Mouse (Mus musculus) heart, embryonic 15.5 days (tissue): ENCODE measurements at regions not wholly inside any gene's neighbourhood (a gene's known extent, or its start where the extent isn't known, plus 50 kb on each side); places are given as distances from the start of the nearest gene placed in this dataset.

ENCODE experiments used
- ATAC-seq: fragments of 200-750 bp; cut with Nextera tagmentation; replicated peaks from 2 replicates; pipeline ENCODE4 v1.8.0; 2017; ENCODE audit warnings: low read depth, moderate TSS enrichment; ENCODE audit not compliant: insufficient number of reproducible peaks, insufficient read depth, low FRiP score
- H3K27ac ChIP-seq: fragments of 300-500 bp; sonication (generic); 2 replicates; pipeline ENCODE4 v1.5.1; 2015; ENCODE audit warnings: mild to moderate bottlenecking, inconsistent platforms
- H3K27me3 ChIP-seq: fragments of 300-500 bp; sonication (generic); 2 replicates; pipeline ENCODE4 v1.6.1; 2015; ENCODE audit warnings: inconsistent platforms
- H3K36me3 ChIP-seq: fragments of 300-500 bp; sonication (generic); 2 replicates; pipeline ENCODE4 v1.6.1; 2015; ENCODE audit warnings: mild to moderate bottlenecking, inconsistent platforms
- H3K4me1 ChIP-seq: fragments of 300-500 bp; sonication (generic); replicated peaks from 2 replicates; pipeline ENCODE4 v1.6.1; 2015; ENCODE audit warnings: inconsistent platforms
- H3K4me2 ChIP-seq: fragments of 300-500 bp; sonication (generic); 2 replicates; pipeline ENCODE4 v1.6.1; 2015; ENCODE audit warnings: inconsistent platforms, mild to moderate bottlenecking, moderate library complexity
- H3K4me3 ChIP-seq: fragments of 300-500 bp; sonication (generic); 2 replicates; pipeline ENCODE4 v1.5.1; 2015; ENCODE audit warnings: mild to moderate bottlenecking, inconsistent platforms
- H3K9ac ChIP-seq: fragments of 300-500 bp; sonication (generic); 2 replicates; pipeline ENCODE4 v1.6.1; 2015; ENCODE audit warnings: mild to moderate bottlenecking, inconsistent platforms
- H3K9me3 ChIP-seq: fragments of 300-500 bp; sonication (generic); replicated peaks from 2 replicates; pipeline ENCODE4 v1.6.1; 2016; ENCODE audit warnings: inconsistent platforms
- WGBS: fragments of 180-500 bp; shearing (Covaris S2); methylation state at CpG from one replicate; pipeline ENCODE4 v1.1.7; 2015; ENCODE audit warnings: mixed read lengths; 5-methylcytosine and 5-hydroxymethylcytosine counted together

DNA sequence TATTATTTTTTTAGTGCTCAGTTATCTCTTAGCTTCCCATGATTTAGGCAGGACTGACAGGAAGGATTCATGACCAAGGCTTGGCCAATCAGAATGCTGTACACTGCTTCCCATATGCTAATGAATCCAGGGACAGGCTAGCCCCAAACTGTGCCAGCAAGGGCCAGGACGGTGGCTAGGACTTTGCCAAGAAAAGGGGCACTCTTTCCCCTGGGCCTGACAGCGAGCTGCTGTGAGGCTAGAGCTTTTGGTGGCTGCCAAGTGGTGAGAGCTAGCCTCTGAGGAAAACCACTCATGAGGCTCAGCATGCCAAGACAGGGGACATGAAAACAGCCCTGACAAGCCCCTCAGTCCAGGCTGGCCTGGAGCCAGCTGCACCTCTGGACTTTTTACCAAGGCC is 69.0 kb upstream of the Unc5a start:
- no peaks in the 10 kb centered on the region for H3K4me1 ChIP-seq
- no peaks in the 10 kb centered on the region for H3K9me3 ChIP-seq
- ATAC-seq, result no peak
- H3K9ac ChIP-seq, result no peak overlapping the region
- WGBS, result 24% methylated on average over 2 of the region's 2 CpGs
- no peak overlapping the region for H3K27ac ChIP-seq
- peaks cover 36% of the 10 kb centered on the region for H3K27me3 ChIP-seq
- no peak overlapping the region for H3K4me3 ChIP-seq
- no peak overlapping the region for H3K4me2 ChIP-seq
- H3K36me3 ChIP-seq, result no peaks in the 10 kb centered on the region

DNA sequence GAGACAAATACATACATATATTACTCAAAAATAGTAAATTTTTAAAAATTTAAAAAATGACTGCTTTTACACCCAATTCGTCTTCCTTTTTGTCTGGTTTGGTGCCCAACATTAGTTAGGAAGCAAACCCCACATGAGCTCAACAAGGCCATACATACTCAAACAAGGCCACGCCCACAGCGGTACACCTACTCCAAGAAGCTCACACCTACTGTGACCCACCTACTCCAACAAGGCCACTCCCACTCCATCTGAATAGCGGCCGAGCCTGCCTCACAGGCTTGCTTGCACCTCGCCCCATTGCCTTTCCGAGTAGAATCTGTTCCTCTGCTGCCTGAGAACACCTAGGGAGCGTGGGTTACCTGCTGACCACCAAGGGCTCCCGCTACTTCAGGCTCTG is 66.4 kb upstream of the Unc5a start:
- no peak overlapping the region for H3K27ac ChIP-seq
- H3K27me3 ChIP-seq, result peaks cover 38% of the 10 kb centered on the region
- no peaks in the 10 kb centered on the region for H3K36me3 ChIP-seq
- H3K9me3 ChIP-seq, result no peaks in the 10 kb centered on the region
- WGBS, result 39% methylated on average over 9 of the region's 9 CpGs
- no peak for ATAC-seq
- 0 out of 2 replicates have a peak, but pooled peaks cover 2% of the 10 kb centered on the region for H3K4me1 ChIP-seq
- H3K4me3 ChIP-seq, result no peak overlapping the region
- no peak overlapping the region for H3K9ac ChIP-seq
- H3K4me2 ChIP-seq, result no peak overlapping the region

DNA sequence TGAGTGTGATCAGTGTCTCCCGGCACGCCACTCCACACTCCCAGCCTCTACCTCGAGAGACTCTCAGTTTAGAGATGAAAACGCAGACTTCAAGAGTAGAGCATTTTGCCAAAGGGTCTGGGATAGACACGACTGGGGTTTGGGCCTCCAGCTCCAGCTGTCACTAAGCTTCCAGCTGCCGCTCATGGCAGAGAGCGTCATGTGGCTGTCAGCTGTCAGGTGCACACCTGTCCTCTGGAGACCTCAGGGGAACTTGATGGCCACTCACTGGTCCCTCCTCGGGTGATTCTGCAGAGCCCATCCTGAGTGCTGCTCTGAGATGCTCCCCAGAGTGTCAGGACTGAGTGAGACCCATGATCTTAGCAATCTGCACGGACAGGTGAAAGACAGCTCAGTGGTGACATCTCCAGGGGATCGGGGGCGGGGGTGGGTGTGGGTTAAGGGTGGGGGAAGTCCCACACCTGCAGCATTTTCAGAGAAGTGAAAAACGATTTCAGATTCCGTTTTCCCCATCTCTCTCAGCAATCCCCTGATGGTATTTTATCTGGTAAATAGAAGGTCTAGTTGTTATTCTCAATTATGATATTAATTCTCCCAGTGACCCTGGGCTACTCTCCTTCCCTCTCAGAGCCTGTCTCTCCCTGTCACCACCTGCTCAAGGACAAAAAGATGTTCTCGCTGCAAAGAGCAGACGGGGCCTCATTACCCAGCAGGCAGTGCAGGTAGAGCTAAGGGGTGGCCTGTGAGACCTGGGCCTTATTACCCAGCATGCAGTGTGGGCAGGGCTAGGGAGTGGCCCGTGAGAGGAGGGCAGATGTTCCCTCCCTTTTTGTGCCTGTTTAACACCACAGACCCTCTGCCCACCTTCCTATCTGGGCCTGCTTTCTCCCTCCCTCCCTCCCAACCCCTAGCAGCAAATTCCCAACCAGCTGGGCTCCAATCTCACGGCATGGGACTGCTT is 65.2 kb upstream of the Unc5a start:
- no peak overlapping the region for H3K4me2 ChIP-seq
- H3K27ac ChIP-seq, result no peak overlapping the region
- H3K36me3 ChIP-seq, result no peaks in the 10 kb centered on the region
- 49% methylated on average over 17 of the region's 17 CpGs for WGBS
- H3K4me3 ChIP-seq, result no peak overlapping the region
- peaks cover 46% of the 10 kb centered on the region for H3K27me3 ChIP-seq
- ATAC-seq, result no peak
- H3K4me1 ChIP-seq, result 0 out of 2 replicates have a peak, but pooled peaks cover 2% of the 10 kb centered on the region
- H3K9ac ChIP-seq, result no peak overlapping the region
- no peaks in the 10 kb centered on the region for H3K9me3 ChIP-seq

GRCm38 (mm10) chr13:54884709-54885460 is 64.3 kb upstream of the Unc5a start:
- no peak for ATAC-seq
- WGBS, result 58% methylated on average over 14 of the region's 14 CpGs
- Histone ChIP-seq H3K36me3 (no peaks in the 10 kb centered on the region), H3K4me1 (0 out of 2 replicates have a peak, but pooled peaks cover 2% of the 10 kb centered on the region), H3K9me3 (no peaks in the 10 kb centered on the region), H3K4me2 (no peak overlapping the region), H3K27ac (no peak overlapping the region), H3K27me3 (peaks cover 46% of the 10 kb centered on the region), H3K4me3 (no peak overlapping the region), H3K9ac (no peak overlapping the region)

- Histone ChIP-seq H3K4me3 (0 out of 2 replicates have a peak overlapping the region, but pooled peaks have one; percentile 8), H3K4me2 (0 out of 2 replicates have a peak overlapping the region, but pooled peaks have one; percentile 4), H3K9me3 (no peaks in the 10 kb centered on the region), H3K9ac (no peak overlapping the region), H3K4me1 (0 out of 2 replicates have a peak, but pooled peaks cover 2% of the 10 kb centered on the region), H3K27me3 (peaks cover 46% of the 10 kb centered on the region), H3K27ac (no peak overlapping the region), H3K36me3 (no peaks in the 10 kb centered on the region)
- WGBS, result 19% methylated on average over 18 of the region's 18 CpGs
- ATAC-seq, result no peak
Observed at GRCm38 (mm10) chr13:54887366-54887921, 61.8 kb upstream of the Unc5a start.

DNA sequence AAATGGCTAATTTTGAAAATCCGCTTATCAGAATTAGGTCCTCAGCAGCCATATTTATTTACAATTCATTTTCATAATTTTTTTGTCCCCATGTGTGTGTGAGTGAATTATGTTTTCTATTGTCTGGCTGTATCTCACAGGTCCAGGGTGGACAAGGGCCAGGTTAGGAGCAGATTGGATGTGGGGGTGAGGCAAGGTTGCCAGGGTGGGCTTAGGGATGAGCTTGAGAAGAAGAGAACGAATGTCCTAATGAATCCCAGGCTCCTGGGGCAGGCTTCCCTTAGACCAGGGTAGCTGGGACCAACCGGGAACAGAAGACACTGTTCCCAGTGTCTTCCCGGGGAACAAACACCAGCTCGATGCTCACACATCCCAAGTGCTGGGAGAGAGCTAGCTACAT is 61.2 kb upstream of the Unc5a start:
- no peaks in the 10 kb centered on the region for H3K9me3 ChIP-seq
- H3K36me3 ChIP-seq, result no peaks in the 10 kb centered on the region
- no peak for ATAC-seq
- H3K4me2 ChIP-seq, result 0 out of 2 replicates have a peak overlapping the region, but pooled peaks have one; percentile 4
- 37% methylated on average over 5 of the region's 5 CpGs for WGBS
- H3K4me1 ChIP-seq, result 0 out of 2 replicates have a peak, but pooled peaks cover 2% of the 10 kb centered on the region
- H3K4me3 ChIP-seq, result no peak overlapping the region
- peaks cover 43% of the 10 kb centered on the region for H3K27me3 ChIP-seq
- H3K27ac ChIP-seq, result no peak overlapping the region
- no peak overlapping the region for H3K9ac ChIP-seq

- Histone ChIP-seq H3K4me1 (0 out of 2 replicates have a peak, but pooled peaks cover 2% of the 10 kb centered on the region), H3K27me3 (peaks cover 34% of the 10 kb centered on the region), H3K9ac (no peak overlapping the region), H3K27ac (no peak overlapping the region), H3K36me3 (no peaks in the 10 kb centered on the region), H3K4me3 (no peak overlapping the region), H3K9me3 (no peaks in the 10 kb centered on the region), H3K4me2 (no peak overlapping the region)
- no peak for ATAC-seq
- 70% methylated on average over 8 of the region's 8 CpGs for WGBS
Observed at GRCm38 (mm10) chr13:54889684-54890399, 59.4 kb upstream of the Unc5a start.

GRCm38 (mm10) chr13:54892572-54892971 is 56.6 kb upstream of the Unc5a start:
- no peak overlapping the region for H3K27ac ChIP-seq
- WGBS, result 22% methylated on average over 1 of the region's 1 CpGs
- no peak for ATAC-seq
- no peaks in the 10 kb centered on the region for H3K9me3 ChIP-seq
- no peaks in the 10 kb centered on the region for H3K4me1 ChIP-seq
- no peak overlapping the region for H3K4me3 ChIP-seq
- no peak overlapping the region for H3K4me2 ChIP-seq
- H3K36me3 ChIP-seq, result no peaks in the 10 kb centered on the region
- peaks cover 12% of the 10 kb centered on the region for H3K27me3 ChIP-seq
- H3K9ac ChIP-seq, result no peak overlapping the region

GRCm38 (mm10) chr13:54893651-54894050 is 55.6 kb upstream of the Unc5a start:
- Histone ChIP-seq H3K4me2 (no peak overlapping the region), H3K27me3 (peaks cover 3% of the 10 kb centered on the region; the same call in 1 of the 2 replicates), H3K9ac (no peak overlapping the region), H3K4me3 (no peak overlapping the region), H3K9me3 (no peaks in the 10 kb centered on the region), H3K27ac (no peak overlapping the region), H3K4me1 (no peaks in the 10 kb centered on the region), H3K36me3 (no peaks in the 10 kb centered on the region)
- no peak for ATAC-seq
- WGBS, result 41% methylated on average over 7 of the region's 7 CpGs

GRCm38 (mm10) chr13:54895981-54896380 is 53.2 kb upstream of the Unc5a start:
- H3K4me2 ChIP-seq, result no peak overlapping the region
- ATAC-seq, result no peak
- no peaks in the 10 kb centered on the region for H3K36me3 ChIP-seq
- peaks cover 3% of the 10 kb centered on the region; the same call in 1 of the 2 replicates for H3K27me3 ChIP-seq
- H3K4me3 ChIP-seq, result no peak overlapping the region
- H3K4me1 ChIP-seq, result no peaks in the 10 kb centered on the region
- no peak overlapping the region for H3K27ac ChIP-seq
- WGBS, result 69% methylated on average over 5 of the region's 5 CpGs
- no peaks in the 10 kb centered on the region for H3K9me3 ChIP-seq
- no peak overlapping the region for H3K9ac ChIP-seq
